Mouse (Mus musculus) liver, adult 2 months (tissue): ENCODE measurements around the gene Fgfr2.

Experiments
- CTCF ChIP-seq: fragments of 200-500 bp; IDR thresholded peaks from 2 replicates; pipeline ENCODE4 v1.5.1; 2011; ENCODE audit warnings: low read depth, low read length, control low read depth
- POLR2A ChIP-seq: fragments of 200-500 bp; IDR thresholded peaks from 2 replicates; pipeline ENCODE4 v1.6.1; 2011; ENCODE audit warnings: low read length, control low read depth; ENCODE audit not compliant: insufficient read depth; ENCODE audit errors: extremely low read depth

DNA sequence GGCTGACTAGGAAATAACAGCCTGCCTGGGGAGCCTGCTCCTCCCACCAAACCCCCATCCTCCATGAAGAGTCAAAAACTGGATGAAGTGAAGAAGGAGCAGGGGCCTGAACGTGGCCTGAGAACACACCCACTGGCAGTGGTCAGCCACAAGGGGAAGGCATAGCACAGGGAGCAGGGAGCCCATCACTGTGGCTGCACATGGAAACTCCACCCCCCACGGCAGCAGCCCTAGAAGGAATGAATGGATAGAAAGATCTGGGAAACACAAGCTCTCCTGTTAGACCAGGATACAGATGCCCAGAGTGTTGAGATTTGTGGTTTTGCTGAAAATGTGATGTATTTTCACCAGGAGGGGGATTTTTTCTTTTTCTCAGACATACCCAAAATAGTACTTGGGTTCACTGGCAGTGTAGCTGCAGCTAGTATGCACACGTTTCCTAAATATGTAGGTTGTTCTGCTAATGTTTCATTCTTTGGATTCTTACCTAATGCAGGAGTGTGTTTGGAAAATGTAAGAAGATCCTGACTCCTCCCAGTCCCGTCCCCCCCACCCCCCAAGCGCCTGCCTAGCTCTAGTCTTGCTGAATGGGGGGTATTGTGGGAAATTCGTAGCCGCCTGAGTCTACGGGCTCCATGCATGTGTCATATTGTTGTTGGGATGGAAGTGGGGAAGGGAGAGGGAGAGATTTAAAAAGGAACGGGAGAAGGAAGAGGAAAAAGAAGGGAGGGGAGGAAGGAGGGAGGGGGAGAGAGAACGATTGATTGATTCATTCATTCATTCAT lies 749.4 kb downstream of the Fgfr2 start:
- TF ChIP-seq CTCF (no peak), POLR2A (no peak)
